Mouse (Mus musculus) myocyte (in vitro differentiated cells): ENCODE results near the gene Neo1. TPM values are rescaled to one million over a fixed set of nuclear protein-coding genes. Genes with fewer than 3 reads are reported as not detected.

Experiments
- H3K27me3 ChIP-seq: one replicate; pipeline ENCODE4 v1.6.1; 2011; ENCODE audit not compliant: control insufficient read depth, insufficient read depth, insufficient read length
- H3K36me3 ChIP-seq: one replicate; pipeline ENCODE4 v1.6.1; 2011; ENCODE audit not compliant: control insufficient read depth, insufficient read depth
- H3K4me2 ChIP-seq: one replicate; pipeline ENCODE4 v1.6.1; 2011; ENCODE audit warnings: low read depth, control low read depth
- H3K4me3 ChIP-seq: one replicate; pipeline ENCODE4 v1.5.1; 2011; ENCODE audit warnings: mild to moderate bottlenecking, control low read depth, moderate library complexity
- H3K79me2 ChIP-seq: one replicate; pipeline ENCODE4 v1.6.1; 2011; ENCODE audit not compliant: control insufficient read depth, insufficient read depth
- H3ac ChIP-seq: one replicate; pipeline ENCODE4 v1.6.1; 2011; ENCODE audit not compliant: control insufficient read depth, insufficient read length
- CEBPB ChIP-seq: IDR thresholded peaks from 2 replicates; pipeline ENCODE4 v1.6.1; 2011; ENCODE audit warnings: mild to moderate bottlenecking, moderate library complexity; ENCODE audit not compliant: poor library complexity, insufficient read depth, severe bottlenecking
- E2F4 ChIP-seq: IDR thresholded peaks from one replicate; pipeline ENCODE4 v1.6.1; 2011; ENCODE audit warnings: mild to moderate bottlenecking, control low read depth, moderate library complexity; ENCODE audit not compliant: insufficient read depth
- MAX ChIP-seq: IDR thresholded peaks from one replicate; pipeline ENCODE4 v1.6.1; 2011; ENCODE audit warnings: low read depth, mild to moderate bottlenecking, control low read depth
- MYOD1 ChIP-seq, 3 experiments: IDR thresholded peaks; one replicate each; pipeline ENCODE4 v1.6.1; 2011; ENCODE audit warnings: control low read depth in 2 of 3, low read depth in 2 of 3, mild to moderate bottlenecking in 2 of 3, moderate library complexity in 1 of 3; ENCODE audit not compliant: insufficient read length in 2 of 3, control insufficient read depth in 1 of 3
- MYOG ChIP-seq, 3 experiments: IDR thresholded peaks; one replicate each; pipeline ENCODE4 v1.6.1; 2011; ENCODE audit warnings: control low read depth in 2 of 3, low read depth in 2 of 3, mild to moderate bottlenecking in 2 of 3; ENCODE audit not compliant: insufficient read length in 2 of 3, control insufficient read depth in 1 of 3, insufficient read depth in 1 of 3
- POLR2A ChIP-seq: IDR thresholded peaks from one replicate; pipeline ENCODE4 v1.6.1; 2011; ENCODE audit warnings: low read depth, mild to moderate bottlenecking, control low read depth, moderate library complexity; ENCODE audit not compliant: insufficient read length
- POLR2AphosphoS2 ChIP-seq: IDR thresholded peaks from one replicate; pipeline ENCODE4 v1.6.1; 2011; ENCODE audit warnings: low read depth, control low read depth; ENCODE audit not compliant: insufficient read length
- REST ChIP-seq: IDR thresholded peaks from one replicate; pipeline ENCODE4 v1.6.1; 2011; ENCODE audit warnings: mild to moderate bottlenecking, control low read depth, moderate library complexity; ENCODE audit not compliant: insufficient read depth, insufficient read length
- SRF ChIP-seq: IDR thresholded peaks from one replicate; pipeline ENCODE4 v1.6.1; 2011; ENCODE audit warnings: low read depth; ENCODE audit not compliant: control insufficient read depth, insufficient read length
- TCF12 ChIP-seq: IDR thresholded peaks from one replicate; pipeline ENCODE4 v1.6.1; 2011; ENCODE audit warnings: mild to moderate bottlenecking, control low read depth; ENCODE audit not compliant: poor library complexity, insufficient read depth, severe bottlenecking
- TCF3 ChIP-seq: IDR thresholded peaks from one replicate; pipeline ENCODE4 v1.6.1; 2011; ENCODE audit warnings: low read depth, control low read depth; ENCODE audit not compliant: insufficient read length
- USF1 ChIP-seq: IDR thresholded peaks from one replicate; pipeline ENCODE4 v1.6.1; 2011; ENCODE audit warnings: low read depth, mild to moderate bottlenecking, control low read depth, moderate library complexity
- polyA plus RNA-seq: library from polyadenylated mRNA; unstranded; fragments of >200 nt; fragmentation: generic; extraction: Trizol; gene quantifications from one replicate; pipeline ENCODE4 v1.2.1, GENCODE M21; 2012; ENCODE audit warnings: missing spikeins

Neo1 gene
- polyA plus RNA-seq, 1 experiment = 36.8 TPM

GRCm38 (mm10) chr9:58899602-58900001 is 136.6 kb downstream of the Neo1 start:
- Histone ChIP-seq H3K27me3 (no peaks in the 10 kb centered on the region), H3K4me2 (no peak overlapping the region), H3ac (no peak overlapping the region), H3K79me2 (no peaks in the 10 kb centered on the region), H3K36me3 (peaks cover 47% of the 10 kb centered on the region), H3K4me3 (no peak overlapping the region)
- no peak for TF ChIP-seq MAX
- no peak for TF ChIP-seq USF1
- no peak for TF ChIP-seq E2F4
- no peak for TF ChIP-seq POLR2AphosphoS2

GRCm38 (mm10) chr9:58891840-58892640 is 144.2 kb downstream of the Neo1 start:
- Histone ChIP-seq H3K4me2 (no peak overlapping the region), H3K36me3 (peaks cover 46% of the 10 kb centered on the region), H3K27me3 (no peaks in the 10 kb centered on the region), H3K79me2 (no peaks in the 10 kb centered on the region), H3K4me3 (no peak overlapping the region), H3ac (no peak overlapping the region)
- no peak for TF ChIP-seq REST

GRCm38 (mm10) chr9:58890893-58891292 is 145.3 kb downstream of the Neo1 start:
- H3K4me2 ChIP-seq = no peak overlapping the region
- TF ChIP-seq REST (no peak), POLR2AphosphoS2 (no peak), TCF3 (no peak), MYOD1 (IDR thresholded peaks at IDR 0.05; ENCODE audit: control insufficient read depth in 1 of 3, insufficient read length in 2 of 3, low read depth in 2 of 3) (no peak), CEBPB (no peak), TCF12 (no peak), USF1 (no peak), SRF (no peak), MAX (no peak), MYOG (IDR thresholded peaks at IDR 0.05; ENCODE audit: control insufficient read depth in 1 of 3, insufficient read depth in 1 of 3, insufficient read length in 2 of 3, low read depth in 2 of 3) (no peak), E2F4 (no peak), POLR2A (no peak)
- H3K79me2 ChIP-seq = no peaks in the 10 kb centered on the region
- H3K27me3 ChIP-seq = no peaks in the 10 kb centered on the region
- H3ac ChIP-seq = no peak overlapping the region
- no peak overlapping the region for H3K4me3 ChIP-seq
- H3K36me3 ChIP-seq = peaks cover 42% of the 10 kb centered on the region

GRCm38 (mm10) chr9:58889782-58890448 is 146.3 kb downstream of the Neo1 start:
- no peak overlapping the region for H3K4me3 ChIP-seq
- H3ac ChIP-seq = no peak overlapping the region
- H3K36me3 ChIP-seq = peaks cover 38% of the 10 kb centered on the region
- H3K27me3 ChIP-seq = no peaks in the 10 kb centered on the region
- H3K79me2 ChIP-seq = no peaks in the 10 kb centered on the region
- no peak overlapping the region for H3K4me2 ChIP-seq
- no peak for TF ChIP-seq MYOG (IDR thresholded peaks at IDR 0.05; ENCODE audit: control insufficient read depth in 1 of 3, insufficient read depth in 1 of 3, insufficient read length in 2 of 3, low read depth in 2 of 3)
- no peak for TF ChIP-seq SRF
- no peak for TF ChIP-seq TCF3
- TF ChIP-seq USF1 = no peak
- TF ChIP-seq CEBPB = no peak
- no peak for TF ChIP-seq TCF12
- TF ChIP-seq POLR2AphosphoS2 = no peak
- no peak for TF ChIP-seq MYOD1 (IDR thresholded peaks at IDR 0.05; ENCODE audit: control insufficient read depth in 1 of 3, insufficient read length in 2 of 3, low read depth in 2 of 3)
- no peak for TF ChIP-seq MAX
- TF ChIP-seq E2F4 = no peak
- no peak for TF ChIP-seq POLR2A
- TF ChIP-seq REST = no peak

GRCm38 (mm10) chr9:58882686-58883085 is 153.6 kb downstream of the Neo1 start:
- Histone ChIP-seq H3K79me2 (no peaks in the 10 kb centered on the region), H3K27me3 (no peaks in the 10 kb centered on the region), H3K36me3 (peaks cover 33% of the 10 kb centered on the region), H3ac (no peak overlapping the region), H3K4me3 (no peak overlapping the region), H3K4me2 (no peak overlapping the region)
- TF ChIP-seq TCF12 (no peak), REST (no peak), MYOG (IDR thresholded peaks at IDR 0.05; ENCODE audit: control insufficient read depth in 1 of 3, insufficient read depth in 1 of 3, insufficient read length in 2 of 3, low read depth in 2 of 3) (no peak), MYOD1 (IDR thresholded peaks at IDR 0.05; ENCODE audit: control insufficient read depth in 1 of 3, insufficient read length in 2 of 3, low read depth in 2 of 3) (no peak), USF1 (no peak)
